Mouse (Mus musculus) cerebellum, adult 11-12 months (tissue): ENCODE data around the gene Ehd2.

Experiments used
- DNase-seq: peaks from one replicate; pipeline ENCODE4 v3.0.0; 2022

Gene Ehd2

DNA sequence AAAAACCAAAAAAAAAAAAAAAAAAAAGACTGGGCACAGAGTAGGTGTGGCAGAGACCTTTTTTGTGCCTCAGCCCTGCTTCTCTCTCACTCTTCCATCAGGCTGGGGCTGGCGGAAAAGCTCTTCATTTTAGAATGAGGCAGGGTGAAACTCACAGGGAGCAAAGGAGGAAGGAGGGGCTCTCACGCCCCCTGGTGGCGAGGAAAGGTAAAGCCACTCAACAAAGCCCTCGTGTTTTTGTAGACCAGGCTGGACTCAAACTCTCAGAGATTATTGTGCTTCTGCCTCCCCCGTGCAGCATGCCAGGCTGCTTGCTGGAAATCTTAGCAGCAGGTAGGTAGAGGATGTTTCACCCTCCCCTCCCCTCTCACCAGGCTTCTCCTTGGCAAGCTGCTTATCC lies 7.3 kb upstream of the Ehd2 start:
- peak; percentile 64 for DNase-seq

DNA sequence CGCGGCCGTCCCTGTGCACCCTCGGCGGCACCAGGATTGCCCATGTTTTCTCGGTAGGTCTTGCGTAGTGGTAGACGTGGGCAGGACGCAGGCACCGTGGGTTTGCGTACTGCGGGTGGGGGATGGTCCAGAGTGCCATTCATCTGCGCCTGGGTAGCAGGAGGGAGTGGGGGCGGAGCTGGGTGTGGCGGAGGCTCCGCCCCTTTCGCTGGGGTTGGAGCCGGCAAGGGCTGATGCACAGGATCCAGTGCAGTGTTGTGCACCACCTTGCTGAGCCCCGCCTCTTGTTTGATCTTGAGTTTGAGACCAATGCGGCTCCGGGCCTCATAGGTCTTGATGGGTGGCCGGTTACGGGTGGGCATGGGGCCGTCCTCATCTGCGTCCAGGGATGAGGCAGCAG lies 4.9 kb upstream of the Ehd2 start:
- DNase-seq: no peak

DNA sequence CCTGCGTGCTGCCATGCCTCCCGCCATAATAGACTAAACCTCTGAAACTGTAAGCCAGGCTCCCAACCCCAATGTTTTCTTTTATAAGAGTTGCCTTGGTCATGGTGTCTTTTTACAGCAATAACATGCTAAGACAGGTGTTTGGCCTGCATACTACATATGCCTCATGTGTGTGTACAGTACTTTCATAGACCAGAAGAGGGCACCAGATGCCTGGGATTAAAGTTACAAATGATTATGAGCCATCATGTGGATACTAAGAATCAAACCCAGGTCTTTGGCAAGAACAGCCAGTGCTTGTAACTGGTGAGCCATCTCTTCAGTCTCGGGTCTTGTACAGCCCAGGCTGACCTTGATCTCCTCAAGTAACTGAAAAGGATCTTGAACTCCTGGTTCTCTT lies 2.3 kb upstream of the Ehd2 start:
- DNase-seq: no peak

DNA sequence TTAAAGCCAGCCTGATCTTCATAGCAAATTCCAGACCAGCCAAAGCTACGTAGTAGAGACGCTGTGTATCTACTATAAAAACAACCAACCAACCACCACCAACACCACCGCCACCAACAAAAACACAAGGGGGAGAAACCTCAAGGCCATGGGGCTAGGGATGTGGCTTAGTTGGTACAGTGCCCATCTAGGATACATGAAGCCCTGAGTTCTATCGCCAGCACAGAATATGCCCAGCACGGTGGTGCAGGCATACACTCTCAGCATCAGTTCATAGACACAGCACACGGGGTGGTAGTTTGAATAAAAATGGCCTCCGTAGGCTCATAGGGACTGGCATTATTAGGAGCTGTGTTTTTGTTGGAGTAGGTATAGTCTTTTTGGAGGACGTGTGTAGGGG lies 955 bp upstream of the Ehd2 start:
- no peak for DNase-seq

DNA sequence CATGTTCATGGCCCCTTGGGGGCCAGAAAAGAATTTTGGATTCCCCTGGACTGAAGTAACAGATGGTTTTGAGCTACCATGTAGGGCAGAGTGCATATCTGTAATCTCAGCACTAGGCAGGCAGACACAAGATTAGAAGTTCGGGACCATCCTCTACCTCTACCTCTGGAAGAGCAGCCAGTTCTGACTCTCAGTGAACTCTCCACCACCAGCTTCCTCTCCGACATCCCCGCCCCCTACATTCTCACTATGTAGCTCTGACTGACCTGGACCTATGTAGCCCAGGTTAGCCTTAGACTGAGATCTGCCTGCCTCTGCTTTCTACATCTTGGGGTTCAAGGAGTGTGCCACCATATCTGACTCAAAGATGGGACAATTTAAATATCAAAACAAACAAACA lies 878 bp downstream of the Ehd2 start:
- peak; percentile 14 for DNase-seq

DNA sequence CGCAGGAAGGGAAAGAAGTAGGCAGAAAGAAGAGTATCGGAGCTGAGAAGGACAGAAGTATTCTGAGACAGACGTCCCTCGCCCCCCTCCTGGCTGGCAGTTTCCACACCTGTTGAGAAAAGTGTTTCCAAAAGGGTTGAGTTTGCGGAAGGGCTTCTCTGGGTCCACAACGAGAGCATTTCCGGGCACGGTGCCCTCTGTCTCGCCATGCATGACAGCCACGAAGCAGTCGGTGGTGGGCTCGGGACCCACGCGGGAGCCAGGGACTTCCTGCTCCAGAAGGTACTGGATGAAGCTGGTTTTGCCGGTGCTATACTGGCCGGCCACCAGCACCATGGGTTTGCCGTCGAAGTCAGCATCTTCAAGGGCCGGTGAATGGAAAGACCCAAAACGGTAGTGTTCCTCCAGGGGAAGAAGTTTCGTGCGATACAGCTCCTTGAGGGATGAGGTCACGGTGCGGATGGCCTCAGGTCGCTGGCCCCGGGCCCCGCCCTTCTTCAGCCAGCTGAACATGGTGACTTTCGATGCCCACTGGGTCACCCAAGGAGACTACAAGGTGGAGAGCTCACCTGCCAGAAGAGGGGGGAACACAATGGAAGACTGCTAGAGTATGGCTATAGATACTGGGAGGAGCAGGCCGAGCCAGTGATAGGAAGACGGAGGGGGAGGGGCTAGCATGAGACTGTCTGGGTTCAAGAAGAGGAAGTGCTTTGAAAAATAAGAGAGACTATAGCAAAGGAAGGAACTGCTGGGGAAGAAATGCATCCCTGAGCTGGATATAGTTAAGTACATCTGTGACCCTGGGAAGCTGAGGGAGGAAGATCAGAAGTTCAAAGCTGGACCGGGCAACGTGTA lies 3.3 kb downstream of the Ehd2 start:
- DNase-seq: no peak

DNA sequence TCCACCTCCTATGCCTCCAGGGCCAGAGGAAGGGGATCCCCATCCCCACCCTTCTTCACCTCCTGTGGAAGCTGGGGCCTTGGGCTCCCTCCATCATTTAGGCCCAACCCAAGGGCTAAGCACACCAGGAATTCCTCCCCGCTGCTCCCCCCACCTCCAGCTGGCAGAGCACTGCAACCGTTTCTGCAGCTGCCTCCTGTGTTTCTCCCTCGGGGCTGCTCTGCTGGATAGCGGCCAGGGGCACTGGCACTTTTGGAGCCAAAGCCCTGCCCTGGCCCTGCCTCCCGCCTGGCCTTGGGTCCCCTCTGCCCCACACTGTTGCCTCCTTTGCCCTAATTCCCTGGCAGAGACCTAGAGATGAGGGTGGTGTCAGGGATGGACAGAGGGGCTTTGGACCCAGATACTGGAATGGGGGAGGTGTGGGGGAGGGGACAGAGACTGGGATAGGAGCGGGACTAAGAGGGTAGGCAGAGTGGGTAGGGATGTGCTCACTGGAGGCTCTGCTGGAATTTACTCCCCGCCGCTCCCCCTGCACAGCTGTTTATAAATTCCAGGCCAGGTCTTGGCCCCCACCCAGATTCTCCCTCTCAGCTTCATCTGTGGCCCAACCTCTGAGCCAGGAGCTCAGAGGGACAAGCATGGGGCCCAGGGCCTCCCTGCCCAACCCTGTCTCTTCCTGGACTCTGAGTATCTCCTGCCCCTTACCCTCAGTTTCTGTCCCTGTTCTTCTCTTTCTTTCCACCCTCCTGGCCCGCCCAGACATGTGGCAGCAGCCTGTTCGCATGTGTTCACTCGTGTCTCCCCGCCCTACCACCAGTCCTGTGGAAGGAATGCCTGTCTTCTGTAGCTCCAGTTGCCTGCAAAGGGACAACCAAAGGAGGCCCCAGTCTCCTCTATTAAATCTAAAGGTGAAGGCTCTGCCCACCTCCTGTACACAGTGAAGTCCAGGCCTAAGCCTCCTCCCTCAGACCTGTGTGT lies 4.8 kb downstream of the Ehd2 start:
- DNase-seq: no peak

DNA sequence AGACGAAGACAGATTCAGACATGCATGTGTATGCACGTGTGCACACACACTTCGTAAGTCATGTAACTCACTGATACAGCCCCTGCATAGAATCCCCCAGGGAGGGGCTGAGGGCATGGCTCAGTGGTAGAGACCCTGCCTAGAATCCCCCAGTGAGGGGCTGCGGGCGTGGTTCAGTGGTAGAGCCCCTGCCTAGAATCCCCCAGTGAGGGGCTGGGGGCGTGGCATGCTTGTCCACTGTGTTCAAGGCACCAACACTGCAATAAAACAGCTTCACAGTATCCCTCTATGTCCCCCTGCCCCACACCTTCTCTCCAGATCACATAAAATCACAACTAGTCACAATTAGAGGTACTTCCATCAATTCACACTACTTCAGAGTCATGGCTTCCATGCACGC lies 5.6 kb downstream of the Ehd2 start:
- no peak for DNase-seq

DNA sequence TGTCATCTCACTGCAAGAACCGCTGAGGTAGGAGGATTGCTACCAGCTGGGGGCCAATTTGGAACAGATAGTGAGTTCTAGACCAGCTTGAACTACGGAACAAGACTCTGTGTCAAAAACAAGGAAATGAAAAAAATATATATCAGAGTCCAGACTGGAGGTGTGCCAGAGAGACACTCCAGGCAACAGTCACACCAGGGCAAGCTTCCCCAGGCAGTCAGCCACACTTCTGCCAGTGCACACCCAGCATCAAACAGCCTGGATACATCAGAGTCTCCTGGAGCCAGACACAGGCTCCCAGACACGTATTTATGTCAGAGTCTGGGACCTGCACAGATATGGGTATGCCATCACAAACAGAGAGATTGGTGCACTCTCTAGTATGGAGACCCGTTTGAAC lies 6.1 kb downstream of the Ehd2 start:
- no peak for DNase-seq

DNA sequence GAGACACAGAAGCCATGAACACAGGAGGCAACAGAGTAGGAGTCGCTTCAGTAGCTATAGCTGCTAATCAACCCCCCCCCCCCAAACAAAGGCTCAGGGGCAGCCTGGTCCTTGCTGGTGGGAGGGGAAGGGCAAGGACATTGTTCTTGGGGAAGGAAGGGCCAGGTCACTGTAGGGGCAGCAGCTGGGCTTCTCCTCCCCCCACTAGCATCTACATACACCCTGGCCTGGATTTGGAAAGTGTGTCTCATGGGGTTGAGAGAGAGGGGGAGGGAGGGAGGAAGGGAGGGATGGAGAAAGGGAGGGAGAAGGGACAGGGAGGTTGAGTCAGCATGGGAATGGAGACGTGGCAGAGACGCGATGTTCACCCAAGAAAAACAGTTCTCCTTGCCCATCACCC lies 6.7 kb downstream of the Ehd2 start:
- no peak for DNase-seq

DNA sequence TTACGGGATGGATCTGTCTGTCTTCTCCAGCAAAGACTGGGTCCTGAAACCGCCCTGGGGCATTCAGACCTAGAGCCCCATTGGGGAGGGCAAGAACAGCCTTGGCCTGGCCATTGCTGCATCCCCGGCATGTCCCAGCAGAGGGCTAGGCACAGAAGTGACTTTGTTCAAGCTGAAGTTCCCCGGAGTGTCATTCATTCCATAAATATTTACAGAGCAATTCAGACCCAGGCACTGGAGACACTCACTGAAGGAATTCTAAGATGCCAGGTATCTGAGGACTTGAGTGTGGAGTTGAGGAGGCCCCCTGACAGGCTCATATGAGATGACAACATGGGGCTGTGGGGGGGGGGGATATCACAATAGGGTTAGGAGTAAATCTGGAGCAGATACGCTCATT lies 11.2 kb downstream of the Ehd2 start:
- no peak for DNase-seq

DNA sequence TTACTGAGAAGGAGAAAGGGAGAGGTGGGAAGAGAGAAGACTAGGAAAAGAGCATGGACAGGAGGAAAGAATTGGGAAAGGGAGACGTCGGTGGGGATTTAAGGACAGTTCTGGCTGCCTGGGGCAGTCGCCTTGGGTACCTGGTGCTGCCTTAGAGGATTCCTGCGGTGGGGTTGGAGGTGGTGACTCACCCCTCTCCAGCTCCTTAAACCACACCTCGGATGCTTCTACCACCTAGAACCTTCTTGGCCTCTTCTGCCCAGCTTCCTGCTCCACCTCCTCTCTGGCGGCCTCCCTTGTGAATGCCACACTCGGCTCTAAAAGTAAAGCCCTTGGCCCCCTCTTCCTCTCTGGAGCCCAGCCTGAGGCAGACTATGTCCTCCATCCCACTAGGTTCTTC lies 11.9 kb downstream of the Ehd2 start:
- DNase-seq: no peak

DNA sequence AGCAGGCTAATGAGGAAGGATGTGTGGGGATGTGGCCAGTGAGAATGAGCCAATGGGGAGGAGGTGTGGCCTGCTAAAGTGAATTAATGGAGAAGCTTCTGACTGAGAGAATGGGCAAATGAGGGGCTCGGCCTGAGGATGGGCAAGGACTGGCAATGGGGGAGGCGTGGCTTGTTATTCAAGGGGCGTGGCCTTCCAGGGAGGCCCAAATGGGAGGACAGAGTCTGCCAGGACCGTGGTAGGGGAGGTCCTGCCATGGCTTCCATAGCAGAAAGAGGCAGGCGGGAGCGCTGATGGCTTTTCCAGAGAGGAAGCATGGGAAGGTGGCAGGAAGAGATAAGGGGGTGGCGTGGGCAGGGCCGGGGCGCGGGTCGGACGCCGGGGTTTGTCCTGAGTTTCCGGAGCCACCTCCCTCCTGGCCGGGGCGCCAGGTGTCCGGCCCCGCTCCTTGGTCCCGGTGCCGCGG lies 12.4 kb downstream of the Ehd2 start:
- peak; percentile 12 for DNase-seq

DNA sequence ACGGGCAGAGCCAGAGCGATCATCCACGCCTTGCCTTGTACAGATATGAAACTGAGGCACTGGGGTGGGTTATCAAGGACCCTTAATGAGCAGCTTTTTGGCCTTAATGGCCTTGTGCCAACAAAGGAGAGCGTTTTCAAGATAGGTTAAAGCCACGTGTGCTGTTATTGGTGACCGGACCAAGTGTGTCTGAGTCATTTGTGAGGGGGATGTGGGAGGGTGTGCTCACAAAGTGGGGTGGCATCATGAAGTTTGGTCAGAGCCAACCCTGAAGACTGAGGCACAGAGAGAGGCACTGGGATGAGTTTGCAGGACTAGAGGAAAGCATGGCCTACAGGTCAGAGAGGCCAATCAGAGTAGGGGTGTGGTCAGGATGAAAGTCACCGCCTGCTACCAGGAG lies 12.9 kb downstream of the Ehd2 start:
- no peak for DNase-seq

DNA sequence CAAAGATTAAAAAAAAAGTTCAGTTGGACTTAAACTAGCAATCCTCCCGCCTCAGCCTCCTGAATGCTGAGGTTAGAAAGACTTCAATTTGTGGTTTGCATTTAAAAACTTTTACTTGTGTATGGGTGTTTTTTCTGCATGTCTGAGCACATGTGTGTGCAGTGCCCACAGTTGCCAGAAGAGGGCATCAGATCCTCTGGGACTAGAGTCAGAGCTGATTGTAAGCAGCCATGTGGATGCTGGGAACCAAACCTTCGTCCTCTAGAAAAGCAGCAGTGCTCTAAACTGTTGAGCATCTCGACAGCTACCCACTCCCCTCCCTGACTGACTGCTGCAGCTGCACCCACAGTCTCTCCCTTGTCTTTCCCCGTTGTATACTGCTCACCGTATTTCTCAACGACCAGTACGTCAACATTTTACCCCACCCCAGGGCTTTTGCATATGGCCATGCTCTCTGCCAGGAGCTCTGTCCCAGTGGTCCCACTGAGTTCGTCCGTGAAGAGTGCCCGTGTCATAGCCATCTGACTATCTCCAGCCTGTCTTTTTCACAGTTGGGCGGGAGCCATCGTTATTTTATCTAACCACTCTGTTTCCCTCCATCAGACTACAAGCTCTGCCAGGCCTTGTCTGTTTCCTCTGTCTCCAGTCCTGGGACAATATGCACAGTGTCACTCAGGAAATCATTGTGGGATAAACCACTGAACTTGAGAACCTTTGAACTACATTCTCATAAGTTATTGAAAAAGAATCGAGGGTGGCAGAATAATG lies 13.9 kb downstream of the Ehd2 start:
- DNase-seq: no peak

DNA sequence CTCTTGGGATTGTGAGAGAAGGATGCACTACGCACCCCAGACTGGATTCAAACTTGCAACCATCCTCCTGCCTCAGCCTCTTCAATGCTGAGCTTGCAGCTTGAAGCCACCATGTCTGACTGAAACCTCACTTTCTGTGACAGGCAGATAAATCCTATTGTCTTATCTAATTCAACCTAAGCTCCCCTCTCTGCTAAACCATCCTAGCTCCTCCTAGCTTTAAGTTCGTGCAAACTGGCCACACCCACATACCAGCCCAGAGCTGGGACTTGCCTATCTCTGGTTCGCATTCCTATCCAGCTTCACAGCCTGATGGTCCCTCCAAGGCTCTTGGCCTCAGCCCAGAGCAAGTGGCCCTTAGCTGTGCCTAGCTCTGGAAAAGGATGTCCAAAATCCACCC lies 15.0 kb downstream of the Ehd2 start:
- no peak for DNase-seq

DNA sequence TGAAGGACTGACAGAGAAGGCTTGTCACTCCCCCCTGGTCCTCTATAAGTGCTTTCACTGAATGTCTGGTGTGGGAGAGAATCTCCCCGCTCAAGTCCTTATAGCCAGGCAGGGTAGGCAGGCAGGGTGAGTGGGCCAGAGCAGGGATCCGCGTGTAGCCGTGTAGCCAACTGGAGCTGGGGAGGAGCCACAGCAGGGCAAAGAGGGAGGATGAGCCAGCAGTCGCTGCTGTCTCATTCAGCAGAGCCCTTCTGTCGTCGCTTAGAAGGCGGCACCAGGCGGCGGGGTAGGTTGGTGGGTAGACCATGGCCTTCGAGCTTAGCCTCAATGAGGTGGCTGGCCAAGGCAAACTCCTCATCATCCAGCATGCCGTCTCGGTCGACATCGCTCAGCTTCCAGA lies 17.4 kb downstream of the Ehd2 start:
- peak; percentile 30 for DNase-seq

DNA sequence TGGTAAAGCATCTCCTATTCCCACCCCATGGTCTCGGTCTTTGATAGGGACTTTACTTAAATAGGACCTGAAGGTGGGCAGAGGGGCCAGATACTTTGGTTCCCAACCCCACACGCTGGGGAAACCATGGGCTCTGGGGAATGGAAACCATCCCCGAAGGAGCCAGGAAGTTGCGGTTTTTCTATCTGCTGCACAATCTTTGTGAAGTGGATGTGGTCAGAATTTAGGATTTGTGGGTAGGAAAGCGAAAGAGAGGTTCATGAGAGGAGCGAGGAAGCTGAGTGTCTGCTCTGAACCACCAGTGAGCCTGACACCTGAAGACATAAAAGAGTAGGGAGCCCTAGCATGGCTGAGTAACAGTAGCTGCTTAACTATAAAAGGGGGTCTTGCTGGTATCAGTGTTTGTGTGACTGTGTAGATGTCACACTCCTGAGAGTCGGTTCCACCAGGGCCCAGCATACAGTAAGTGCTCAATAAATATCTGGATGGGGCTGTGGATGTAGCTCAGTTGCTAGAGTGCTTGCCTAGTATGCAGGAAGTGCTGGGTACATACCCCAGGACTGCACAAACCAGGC lies 18.1 kb downstream of the Ehd2 start:
- DNase-seq: peak; percentile 12

DNA sequence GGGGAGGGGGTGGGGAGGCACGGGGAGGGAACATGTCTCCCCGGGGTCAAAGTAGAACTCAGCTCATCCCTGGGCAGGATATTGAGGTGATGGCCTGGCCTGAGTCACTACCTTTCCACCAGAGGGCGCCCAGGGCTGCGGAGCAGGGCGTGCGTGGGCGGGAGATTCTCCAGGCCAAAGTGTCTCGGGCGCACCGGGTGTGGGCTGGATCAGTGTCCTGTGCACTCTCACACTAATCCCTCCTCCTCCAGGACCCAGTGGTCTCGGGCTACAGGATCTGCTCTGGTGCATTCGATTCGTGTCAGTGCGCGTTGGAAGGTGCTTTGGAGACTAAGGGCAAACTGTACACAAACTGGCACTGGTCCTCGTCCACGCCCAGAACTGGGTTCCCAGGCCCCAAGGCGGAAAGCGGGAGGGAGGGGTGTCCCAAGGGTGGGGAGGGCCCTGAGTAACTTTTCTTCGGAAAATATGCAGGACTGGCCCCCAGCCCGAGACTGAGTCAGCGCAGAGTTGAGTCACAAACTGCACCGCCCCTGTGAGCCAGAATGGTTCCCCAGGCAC lies 18.9 kb downstream of the Ehd2 start:
- DNase-seq: peak; percentile 83

DNA sequence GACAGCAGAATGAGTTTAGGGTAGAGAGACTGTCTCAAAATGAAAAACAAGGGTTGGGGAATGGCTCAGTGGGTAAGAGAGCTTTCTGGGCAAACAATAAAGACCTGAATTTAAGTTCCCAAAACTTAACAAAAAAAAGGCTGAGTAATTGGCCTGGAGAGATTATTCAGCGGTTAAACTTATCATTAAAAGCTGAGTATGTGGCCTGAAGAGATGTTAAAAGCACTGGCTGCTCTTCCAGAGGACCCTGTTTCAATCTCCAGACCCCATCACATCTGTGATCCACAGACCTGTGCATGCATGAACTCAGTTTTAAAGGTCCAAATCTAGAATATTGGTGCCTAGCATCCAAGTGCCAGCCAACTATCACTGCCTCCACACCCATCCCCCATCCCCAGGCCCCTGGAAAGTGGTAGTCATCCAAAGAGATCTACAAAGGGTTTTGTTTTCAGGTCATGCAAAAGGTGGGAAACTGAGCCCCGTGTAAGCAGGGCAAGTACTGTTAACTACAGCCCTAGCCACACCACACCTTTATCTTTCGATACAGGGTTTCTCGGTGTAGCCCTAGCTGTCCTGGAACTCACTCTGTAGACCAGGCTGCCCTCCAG lies 19.6 kb downstream of the Ehd2 start:
- DNase-seq: no peak

DNA sequence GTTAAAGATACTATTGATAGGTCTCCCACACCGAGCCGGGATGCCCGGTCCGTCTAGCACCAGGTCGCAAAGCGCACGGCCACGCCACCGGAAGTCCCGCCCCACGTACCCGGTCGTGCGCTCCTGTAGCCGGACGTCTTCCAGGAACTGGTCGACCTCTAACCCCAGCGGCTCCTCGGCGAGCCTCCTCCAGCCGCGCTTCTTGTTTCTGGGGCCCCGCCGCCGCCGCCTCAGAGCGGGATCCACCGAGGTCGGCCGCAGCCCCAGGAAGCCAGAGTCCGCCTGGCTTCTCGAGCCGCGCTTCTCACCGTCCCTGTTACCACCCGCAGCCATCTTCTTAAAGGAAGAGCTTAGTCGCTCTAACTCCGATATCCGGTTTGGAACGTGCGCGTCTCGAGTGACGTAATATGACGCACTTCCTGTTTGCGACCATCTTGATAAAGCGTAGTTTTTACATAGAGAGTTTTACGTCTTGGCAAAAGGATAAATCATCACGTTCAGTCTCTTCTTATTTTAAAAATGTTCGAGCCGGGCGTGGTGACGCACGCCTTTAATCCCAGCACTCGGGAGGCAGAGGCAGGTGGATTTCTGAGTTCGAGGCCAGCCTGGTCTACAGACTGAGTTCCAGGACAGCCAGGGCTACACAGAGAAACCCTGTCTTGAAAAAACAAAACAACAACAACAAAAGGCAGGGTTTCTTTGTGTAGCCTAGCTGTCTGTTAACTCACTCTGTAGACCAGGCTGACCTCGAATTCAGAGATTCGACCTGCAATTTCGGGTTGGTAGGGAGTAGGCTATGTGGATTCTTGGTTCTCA lies 21.4 kb downstream of the Ehd2 start, which contains the start of gene Nop53:
Gene Nop53 (minus strand): TSS at position 354 of the 816 bp plus-strand sequence.
- peak; percentile 94 for DNase-seq
